Mouse (Mus musculus) ES-E14 (cell line): ENCODE measurements at regions not wholly inside any gene's neighbourhood (a gene's known extent, or its start where the extent isn't known, plus 50 kb on each side); places are given as distances from the start of the nearest gene placed in this dataset.

Experiments used
- CHD2 ChIP-seq: IDR thresholded peaks from 2 replicates; pipeline ENCODE4 v1.6.1; 2014; ENCODE audit warnings: mild to moderate bottlenecking, low read depth, low read length, inconsistent platforms
- HCFC1 ChIP-seq: IDR thresholded peaks from 2 replicates; pipeline ENCODE4 v1.6.1; 2012; ENCODE audit warnings: low read length, inconsistent platforms, borderline replicate concordance; ENCODE audit not compliant: insufficient read depth
- MAFK ChIP-seq: IDR thresholded peaks from 2 replicates; pipeline ENCODE4 v1.6.1; 2014; ENCODE audit warnings: mild to moderate bottlenecking, low read depth, low read length, inconsistent platforms; ENCODE audit not compliant: insufficient read depth
- ZC3H11A ChIP-seq: IDR thresholded peaks from 2 replicates; pipeline ENCODE4 v1.6.1; 2012; ENCODE audit warnings: low read depth, mild to moderate bottlenecking, inconsistent platforms, low read length, borderline replicate concordance
- ZNF384 ChIP-seq: IDR thresholded peaks from 2 replicates; pipeline ENCODE4 v1.6.1; 2012; ENCODE audit warnings: low read depth, low read length, inconsistent platforms

DNA sequence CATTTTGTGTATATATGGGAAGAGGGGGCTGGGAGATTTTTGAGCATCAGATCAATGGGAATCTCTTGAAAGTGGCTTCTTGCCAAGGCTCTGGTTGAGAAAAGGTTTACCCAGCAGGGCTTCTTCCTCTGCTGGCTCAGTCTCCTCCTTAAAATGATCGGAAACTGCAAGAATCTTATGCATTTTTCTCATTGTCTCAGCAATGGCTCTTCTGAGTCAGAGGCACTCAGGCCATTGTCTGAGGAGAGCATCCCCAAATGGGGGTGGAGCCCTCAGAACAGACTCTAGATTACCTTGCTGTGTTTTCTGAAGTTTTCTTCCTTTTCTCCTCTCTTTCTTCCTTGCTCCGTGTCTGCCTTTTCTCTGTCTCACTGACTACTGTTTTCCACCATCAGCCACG is 70.6 kb upstream of the Epha4 start:
- TF ChIP-seq ZC3H11A, result no peak
- no peak for TF ChIP-seq MAFK
- TF ChIP-seq CHD2, result no peak
- TF ChIP-seq HCFC1, result no peak
- no peak for TF ChIP-seq ZNF384
